Mouse (Mus musculus): ENCODE data around the gene Akap2.

DNA sequence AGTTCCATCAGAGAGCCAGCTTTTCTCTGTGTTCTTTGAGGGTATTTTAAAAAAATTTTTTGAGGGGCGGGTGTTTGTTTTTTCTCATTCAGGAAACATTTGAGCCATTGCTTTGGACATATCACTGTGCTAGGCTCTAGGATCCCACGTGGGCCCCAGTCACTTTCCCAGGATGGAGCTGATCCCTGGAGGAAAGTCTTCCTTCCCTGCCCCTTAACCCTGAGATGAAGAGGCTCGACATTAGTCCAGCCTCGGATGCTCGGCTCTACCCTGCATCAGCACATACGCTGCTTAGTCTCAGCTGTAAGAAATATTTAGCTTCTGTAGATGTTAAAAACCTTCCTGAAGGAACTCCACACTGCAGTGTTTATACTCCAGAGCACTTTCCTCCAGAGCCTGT lies 178.4 kb downstream of the Akap2 start:
- TF ChIP-seq CTCF (IDR thresholded peaks at IDR 0.05; ENCODE audit: borderline replicate concordance, extremely low read depth, insufficient read depth, insufficient read length) (no peak), POLR2A (IDR thresholded peaks at IDR 0.05; ENCODE audit: borderline replicate concordance, extremely low read depth, insufficient read depth, insufficient read length, poor library complexity, severe bottlenecking) (no peak)

All from brain, embryonic 14.5 days (tissue).